Mouse (Mus musculus) CH12.LX (cell line): ENCODE data around the gene Timeless. TPM values are rescaled to one million over a fixed set of nuclear protein-coding genes. Genes with fewer than 3 reads are reported as not detected.
A peak's percentile ranks its signal among the peaks of the same experiment; 100 is the strongest.
"Not testable (repeated sequence)": the region's sequence is repeated elsewhere in the genome, so short reads cannot be mapped to it uniquely, and the experiment has no call there.

Experiments used
- DNase-seq: peaks from one replicate; pipeline ENCODE4 v3.0.0-alpha.2; 2013; ENCODE audit errors: extremely low read depth
- H3K27ac ChIP-seq: 2 replicates; pipeline ENCODE4 v1.5.1; 2012; ENCODE audit warnings: low read depth, mild to moderate bottlenecking, control low read depth, moderate library complexity; ENCODE audit not compliant: insufficient read depth
- H3K27me3 ChIP-seq: replicated peaks from 2 replicates; pipeline ENCODE3; 2012; ENCODE audit warnings: inconsistent platforms
- H3K36me3 ChIP-seq, 2 experiments: replicated peaks in 1 of 2; 2 replicates each; pipeline versions ENCODE3 to v1.6.1; 2012; ENCODE audit warnings: inconsistent platforms in 1 of 2, low read length in 1 of 2, mild to moderate bottlenecking in 1 of 2, mixed read lengths in 1 of 2, moderate library complexity in 1 of 2; ENCODE audit not compliant: control insufficient read depth in 1 of 2, insufficient read depth in 1 of 2
- H3K4me1 ChIP-seq, 2 experiments: 2 replicates each; pipeline ENCODE4 v1.6.1; 2012; ENCODE audit warnings: inconsistent platforms in 1 of 2, moderate library complexity in 1 of 2; ENCODE audit not compliant: insufficient read depth in 2 of 2, control insufficient read depth in 1 of 2
- H3K4me2 ChIP-seq: 2 replicates; pipeline ENCODE4 v1.6.1; 2012; ENCODE audit warnings: low read depth, mild to moderate bottlenecking, control low read depth; ENCODE audit not compliant: poor library complexity, insufficient read depth, severe bottlenecking
- H3K4me3 ChIP-seq, 3 experiments: fragments of 150-350 bp in 1 of 3; sonication (generic) in 1 of 3; replicated peaks in 1 of 3; 2 replicates each; pipeline versions ENCODE3 to v1.5.1; 2011 to 2012; ENCODE audit warnings: low read depth in 2 of 3, low read length in 2 of 3, mild to moderate bottlenecking in 2 of 3, moderate library complexity in 2 of 3, control low read depth in 1 of 3, improper control_type of control experiment in 1 of 3, inconsistent platforms in 1 of 3, mixed read lengths in 1 of 3; ENCODE audit not compliant: poor library complexity in 1 of 3
- H3K79me2 ChIP-seq: replicated peaks from 2 replicates; pipeline ENCODE4 v1.6.1; 2012; ENCODE audit warnings: mild to moderate bottlenecking, moderate library complexity; ENCODE audit not compliant: control insufficient read depth, poor library complexity, insufficient read depth, severe bottlenecking; ENCODE audit errors: extremely low read depth
- H3K9ac ChIP-seq: 2 replicates; pipeline ENCODE4 v1.6.1; 2012; ENCODE audit warnings: low read depth, mild to moderate bottlenecking, control low read depth, moderate library complexity; ENCODE audit not compliant: insufficient read depth
- H3K9me3 ChIP-seq: replicated peaks from 2 replicates; pipeline ENCODE3; 2012; ENCODE audit warnings: low read length, inconsistent platforms, mixed read lengths
- BHLHE40 ChIP-seq: IDR thresholded peaks from 2 replicates; pipeline ENCODE4 v1.6.1; 2011; ENCODE audit warnings: mild to moderate bottlenecking, low read depth, low read length, improper control_type of control experiment
- CTCF ChIP-seq, 2 experiments: IDR thresholded peaks in 1 of 2; conservative IDR thresholded peaks in 1 of 2; 2 replicates each; pipeline ENCODE4 v1.5.1; 2011 to 2012; ENCODE audit warnings: low read depth in 2 of 2, low read length in 2 of 2, improper control_type of control experiment in 1 of 2, inconsistent platforms in 1 of 2, mild to moderate bottlenecking in 1 of 2, moderate library complexity in 1 of 2
- E2F4 ChIP-seq: IDR thresholded peaks from 2 replicates; pipeline ENCODE4 v1.6.1; 2011; ENCODE audit warnings: low read depth, low read length, improper control_type of control experiment; ENCODE audit not compliant: insufficient replicate concordance
- ELF1 ChIP-seq: IDR thresholded peaks from 2 replicates; pipeline ENCODE4 v1.6.1; 2014; ENCODE audit warnings: low read depth, mild to moderate bottlenecking, inconsistent platforms, low read length, improper control_type of control experiment
- GABPA ChIP-seq: IDR thresholded peaks from 2 replicates; pipeline ENCODE4 v1.6.1; 2012; ENCODE audit warnings: low read depth, low read length, improper control_type of control experiment, inconsistent platforms; ENCODE audit not compliant: insufficient replicate concordance
- HCFC1 ChIP-seq: IDR thresholded peaks from 2 replicates; pipeline ENCODE4 v1.6.1; 2012; ENCODE audit warnings: low read depth, mild to moderate bottlenecking, inconsistent platforms, low read length, improper control_type of control experiment
- JUN ChIP-seq: IDR thresholded peaks from 2 replicates; pipeline ENCODE4 v1.6.1; 2011; ENCODE audit warnings: low read depth, mild to moderate bottlenecking, low read length, improper control_type of control experiment, moderate library complexity; ENCODE audit not compliant: insufficient read depth
- JUND ChIP-seq: conservative IDR thresholded peaks from 2 replicates; pipeline ENCODE4 v1.6.1; 2011; ENCODE audit warnings: low read depth, low read length, improper control_type of control experiment
- KAT2A ChIP-seq: IDR thresholded peaks from 2 replicates; pipeline ENCODE4 v1.6.1; 2012; ENCODE audit warnings: low read length, improper control_type of control experiment, inconsistent platforms; ENCODE audit not compliant: insufficient replicate concordance
- MAX ChIP-seq: IDR thresholded peaks from 2 replicates; pipeline ENCODE4 v1.6.1; 2011; ENCODE audit warnings: low read length, improper control_type of control experiment
- MEF2A ChIP-seq: IDR thresholded peaks from 2 replicates; pipeline ENCODE4 v1.6.1; 2014; ENCODE audit warnings: low read depth, mild to moderate bottlenecking, inconsistent platforms, low read length, improper control_type of control experiment, borderline replicate concordance
- MXI1 ChIP-seq: IDR thresholded peaks from 2 replicates; pipeline ENCODE4 v1.6.1; 2011; ENCODE audit warnings: mild to moderate bottlenecking, low read depth, low read length, improper control_type of control experiment
- NRF1 ChIP-seq: IDR thresholded peaks from 2 replicates; pipeline ENCODE4 v1.6.1; 2014; ENCODE audit warnings: low read depth, mild to moderate bottlenecking, inconsistent platforms, low read length, improper control_type of control experiment, moderate library complexity
- RAD21 ChIP-seq: IDR thresholded peaks from 2 replicates; pipeline ENCODE4 v1.6.1; 2011; ENCODE audit warnings: low read depth, mild to moderate bottlenecking, low read length, improper control_type of control experiment, moderate library complexity
- SIN3A ChIP-seq: IDR thresholded peaks from 2 replicates; pipeline ENCODE4 v1.6.1; 2012; ENCODE audit warnings: low read length, improper control_type of control experiment, inconsistent platforms
- SMC3 ChIP-seq: IDR thresholded peaks from 2 replicates; pipeline ENCODE4 v1.6.1; 2011; ENCODE audit warnings: low read depth, low read length, improper control_type of control experiment
- TBP ChIP-seq: conservative IDR thresholded peaks from 2 replicates; pipeline ENCODE4 v1.6.1; 2011; ENCODE audit warnings: low read depth, low read length, improper control_type of control experiment
- TCF12 ChIP-seq: IDR thresholded peaks from 2 replicates; pipeline ENCODE4 v1.6.1; 2014; ENCODE audit warnings: low read depth, mild to moderate bottlenecking, inconsistent platforms, low read length, improper control_type of control experiment
- ZNF384 ChIP-seq: IDR thresholded peaks from 2 replicates; pipeline ENCODE4 v1.6.1; 2012; ENCODE audit warnings: low read depth, low read length, improper control_type of control experiment, inconsistent platforms
- dilution Hi-C: fragments of 300-500 bp; cut with MboI; formaldehyde crosslinking; loops from 2 replicates; pipeline ENCODE4 v1.14.3; 2020; ENCODE audit warnings: low sequenced_read_pairs; ENCODE audit not compliant: extremely low pct_unique_long_range_greater_than_20kb, extremely low pct_ligation_motif_present
- in situ Hi-C: fragments of 300-500 bp; cut with MboI; formaldehyde crosslinking; loops from 3 replicates; pipeline ENCODE4 v1.14.3; 2019; ENCODE audit warnings: low sequenced_read_pairs, low pct_ligation_motif_present, low pct_unique_long_range_greater_than_20kb, mixed read lengths
- polyA plus RNA-seq: library from polyadenylated mRNA; unstranded; fragments of >175 nt; gene quantifications from 2 replicates; pipeline ENCODE4 v1.2.1, GENCODE M21; 2012; ENCODE audit warnings: low read depth; ENCODE audit not compliant: insufficient read length
- total RNA-seq, 2 experiments: library from RNA; depleted of rRNA; stranded (reverse); fragments of 300-350 nt in 1 of 2; fragments of >200 nt in 1 of 2; gene quantifications; 2 replicates each; pipeline ENCODE4 v1.2.3; 2012 to 2014

Timeless gene
- total and polyA plus RNA-seq, 3 experiments: 31.7 to 65.9 (median 47.2) TPM

DNA sequence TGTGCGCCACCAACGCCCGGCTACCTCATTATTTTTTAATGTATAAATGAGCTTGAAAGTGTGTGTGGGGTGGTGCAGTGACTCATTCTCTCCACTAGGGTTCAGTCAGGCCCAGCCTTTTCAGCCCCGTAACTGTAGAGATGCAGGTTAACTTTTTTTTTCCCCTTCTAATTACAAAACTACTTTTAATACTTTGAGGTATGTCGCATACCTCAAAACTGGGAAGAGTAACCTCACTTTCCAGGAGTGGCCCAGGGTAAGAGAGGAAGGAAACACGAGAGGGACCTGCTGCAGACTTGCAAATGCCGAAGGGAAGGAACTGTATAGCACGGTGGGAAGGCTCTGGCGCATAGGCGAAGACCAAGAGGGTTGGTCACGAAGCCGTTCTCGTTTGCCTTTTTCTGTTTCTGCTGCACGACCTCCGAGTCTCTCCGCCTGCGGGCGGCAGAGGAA, 19.0 kb upstream of the Timeless start:
- Histone ChIP-seq H3K4me3 (peak overlapping the region in 2 of 3 experiments; percentile 1 to 37), H3K27me3 (no peaks in the 10 kb centered on the region), H3K4me2 (peak overlapping the region; percentile 85)
- no peak for TF ChIP-seq KAT2A
- peak; percentile 87 for TF ChIP-seq ZNF384
- TF ChIP-seq GABPA: no peak
- peak; percentile 63 for TF ChIP-seq JUND
- TF ChIP-seq TCF12: no peak
- TF ChIP-seq MAX: no peak
- TF ChIP-seq ELF1: no peak
- TF ChIP-seq SIN3A: no peak
- no peak for TF ChIP-seq HCFC1
- TF ChIP-seq NRF1: no peak
- TF ChIP-seq E2F4: no peak
- no peak for TF ChIP-seq JUN
- no peak; the same call in 1 of the 2 replicates for TF ChIP-seq MXI1
- TF ChIP-seq CTCF (conservative IDR thresholded peaks at IDR 0.05 in 1 of 2, IDR thresholded peaks at IDR 0.05 in 1 of 2; ENCODE audit: low read depth in 2 of 2, low read length in 2 of 2): peak; percentile 77 to 78
- peak; percentile 82 for TF ChIP-seq TBP
- peak; percentile 72 for TF ChIP-seq RAD21
- peak; percentile 50 for TF ChIP-seq SMC3
- TF ChIP-seq MEF2A: no peak
- TF ChIP-seq BHLHE40: no peak
- TF ChIP-seq, all 38 proteins: peak for 6
- H3K4me1 ChIP-seq: peaks cover 6 to 27% of the 10 kb centered on the region in 2 experiments
- H3K36me3 ChIP-seq: peaks cover 0 to 14% of the 10 kb centered on the region in 2 experiments
- no peaks in the 10 kb centered on the region for H3K9me3 ChIP-seq
- in situ Hi-C loops (no loop called here), dilution Hi-C loops (no loop called here)
- no peak overlapping the region for H3K27ac ChIP-seq
- peak overlapping the region; percentile 58 for H3K9ac ChIP-seq
- peak; percentile 69 for DNase-seq
- H3K79me2 ChIP-seq: peaks cover 16% of the 10 kb centered on the region

DNA sequence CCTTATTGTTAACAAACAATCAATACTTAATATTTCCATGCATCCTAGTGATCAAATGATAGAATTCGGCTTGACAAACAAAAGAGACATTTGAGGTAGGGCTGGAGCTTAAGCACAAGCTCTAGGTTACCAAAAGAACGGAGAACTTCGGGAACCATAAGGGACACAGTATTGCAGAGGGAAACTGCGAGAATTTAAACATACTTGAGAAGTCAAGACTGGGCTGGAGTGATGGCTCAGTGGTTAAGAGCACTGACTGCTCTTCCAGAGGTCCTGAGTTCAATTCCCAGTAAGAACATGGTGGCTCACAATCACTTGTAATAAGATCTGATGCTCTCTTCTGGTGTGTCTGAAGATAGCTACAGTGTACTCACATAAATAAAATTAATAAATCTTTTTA, 17.8 kb upstream of the Timeless start:
- TF ChIP-seq TBP: peak; percentile 92
- H3K9ac ChIP-seq, dilution Hi-C loops, H3K9me3 ChIP-seq, H3K4me2 ChIP-seq, DNase-seq, H3K36me3 ChIP-seq, H3K27ac ChIP-seq, H3K4me3 ChIP-seq, in situ Hi-C loops, H3K27me3 ChIP-seq: not testable (repeated sequence)
- peaks cover 5 to 18% of the 10 kb centered on the region in 2 experiments for H3K4me1 ChIP-seq
- H3K79me2 ChIP-seq: peaks cover 16% of the 10 kb centered on the region
